Mouse (Mus musculus) kidney, adult 11 months (tissue): ENCODE data around the gene Btn2a2.
A peak's percentile ranks its signal among the peaks of the same experiment; 100 is the strongest.

Source experiments
- DNase-seq: peaks from one replicate; pipeline ENCODE4 v3.0.0; 2022

Btn2a2 gene

GRCm38 (mm10) chr13:23488400-23489322 lies at the start of gene Btn2a2:
TSS of gene Btn2a2 (minus strand) at chr13:23488857.
- peak; percentile 45 for DNase-seq

GRCm38 (mm10) chr13:23538249-23538648 lies 49.6 kb upstream of the Btn2a2 start:
- DNase-seq, result no peak

GRCm38 (mm10) chr13:23537006-23537710 lies 48.5 kb upstream of the Btn2a2 start:
- no peak for DNase-seq

DNA sequence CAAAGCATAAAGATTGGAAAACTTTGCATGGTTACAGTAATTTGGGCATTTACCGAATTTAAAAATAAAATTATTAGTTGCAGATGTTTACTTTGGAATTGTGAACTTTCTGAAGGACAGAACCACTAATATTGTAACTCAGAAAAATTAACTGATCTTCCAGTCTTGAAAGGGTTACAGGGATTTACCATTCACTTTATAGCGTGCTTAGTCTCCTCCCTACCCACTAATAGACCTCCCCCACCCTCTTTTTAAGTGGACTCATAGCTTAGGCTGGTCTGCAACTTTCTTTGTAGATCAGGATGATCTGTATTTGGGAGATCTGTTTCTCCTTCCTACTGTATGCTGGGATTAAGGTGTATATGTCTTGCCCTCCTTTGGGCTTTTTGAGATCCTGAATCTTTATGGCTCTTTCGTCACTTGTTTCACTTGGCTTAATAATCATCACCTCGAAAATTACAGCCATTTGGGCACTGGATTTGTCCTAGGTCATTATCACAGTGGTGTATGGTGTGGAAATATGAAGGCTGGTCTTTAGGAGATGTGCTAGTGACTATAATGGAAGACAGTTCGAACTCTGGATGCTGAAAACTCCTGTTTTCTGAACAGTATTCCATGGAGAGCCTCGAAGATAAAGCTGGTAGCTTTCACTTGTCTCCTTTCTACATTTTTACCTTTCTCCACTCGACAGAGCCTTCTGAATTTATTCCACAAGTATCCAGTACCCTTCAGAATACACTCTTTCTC lies 47.6 kb upstream of the Btn2a2 start:
- DNase-seq, result no peak

GRCm38 (mm10) chr13:23535137-23536075 lies 46.7 kb upstream of the Btn2a2 start, which contains the start of gene Hist1h3g:
TSS of gene Hist1h3g (plus strand) at chr13:23535422.
- peak; percentile 77 for DNase-seq

GRCm38 (mm10) chr13:23534368-23535131 lies 45.9 kb upstream of the Btn2a2 start:
- DNase-seq, result no peak

DNA sequence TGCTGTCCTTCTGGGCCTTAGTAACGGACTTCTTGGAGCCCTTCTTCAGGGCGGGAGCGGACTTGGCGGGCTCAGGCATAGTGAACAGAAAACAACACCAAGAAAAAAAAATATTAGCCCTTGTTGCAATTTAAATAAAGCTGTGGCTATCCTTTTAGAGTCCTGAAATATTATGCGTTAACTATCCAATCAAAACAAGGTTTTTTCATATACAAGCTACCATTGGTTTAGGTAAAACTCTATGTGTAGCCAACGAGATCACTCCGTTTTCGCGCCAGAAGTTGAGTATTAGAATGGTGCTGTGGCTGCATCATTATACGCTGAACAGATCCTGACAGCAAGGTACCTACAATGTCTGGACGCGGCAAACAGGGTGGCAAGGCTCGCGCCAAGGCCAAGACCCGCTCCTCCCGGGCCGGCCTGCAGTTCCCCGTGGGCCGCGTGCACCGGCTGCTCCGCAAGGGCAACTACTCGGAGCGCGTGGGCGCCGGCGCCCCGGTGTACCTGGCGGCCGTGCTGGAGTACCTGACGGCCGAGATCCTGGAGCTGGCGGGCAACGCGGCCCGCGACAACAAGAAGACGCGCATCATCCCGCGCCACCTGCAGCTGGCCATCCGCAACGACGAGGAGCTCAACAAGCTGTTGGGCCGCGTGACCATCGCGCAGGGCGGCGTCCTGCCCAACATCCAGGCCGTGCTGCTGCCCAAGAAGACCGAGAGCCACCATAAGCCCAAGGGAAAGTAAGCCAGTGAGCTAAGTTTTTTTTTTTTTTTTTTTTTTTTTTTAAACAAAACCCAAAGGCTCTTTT lies 45.1 kb upstream of the Btn2a2 start, which contains the start of gene Hist1h2af:
Gene Hist1h2af (plus strand): TSS at position 347 of the 808 bp plus-strand sequence.
- DNase-seq, result peak; percentile 57

- no peak for DNase-seq
Measured at GRCm38 (mm10) chr13:23532262-23533075, 43.8 kb upstream of the Btn2a2 start.

DNA sequence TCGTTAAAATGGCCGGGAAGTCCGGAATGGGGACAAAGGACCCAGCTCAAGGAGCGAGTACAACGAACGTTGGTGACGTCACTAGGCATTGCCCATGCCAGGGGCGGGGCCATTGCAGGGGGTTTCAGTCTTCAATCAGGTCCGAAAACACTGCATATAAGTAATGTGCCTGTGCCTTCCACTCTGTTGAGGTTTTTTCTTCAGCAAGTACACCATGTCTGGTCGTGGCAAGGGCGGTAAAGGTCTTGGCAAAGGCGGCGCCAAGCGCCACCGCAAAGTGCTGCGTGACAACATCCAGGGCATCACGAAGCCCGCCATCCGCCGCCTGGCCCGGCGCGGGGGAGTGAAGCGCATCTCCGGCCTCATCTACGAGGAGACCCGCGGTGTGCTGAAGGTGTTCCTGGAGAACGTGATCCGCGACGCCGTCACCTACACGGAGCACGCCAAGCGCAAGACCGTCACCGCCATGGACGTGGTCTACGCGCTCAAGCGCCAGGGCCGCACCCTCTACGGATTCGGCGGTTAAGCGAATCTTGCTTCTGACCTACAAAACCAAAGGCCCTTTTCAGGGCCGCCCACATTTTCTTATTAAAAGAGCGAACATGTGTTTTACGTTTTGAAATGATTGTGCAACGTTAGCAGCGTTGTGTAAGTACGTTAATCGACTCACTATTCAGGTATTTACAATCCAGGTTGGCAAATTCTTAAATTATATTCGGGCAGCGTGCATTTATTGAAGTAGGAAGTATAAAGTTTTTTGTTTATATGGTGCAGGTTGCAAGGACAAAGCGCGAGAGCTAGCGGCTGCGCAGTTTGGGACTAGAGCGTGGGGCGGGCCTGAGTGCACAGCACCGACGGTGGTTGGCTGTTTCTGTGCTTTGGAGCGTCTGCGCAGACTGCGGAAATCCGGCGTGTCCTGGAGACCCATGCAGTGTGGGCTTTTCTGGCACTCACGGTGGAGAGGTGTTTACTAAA lies 42.5 kb upstream of the Btn2a2 start, which contains the start of gene Hist1h4h:
Gene Hist1h4h (plus strand): TSS at position 150 of the 975 bp plus-strand sequence.
- DNase-seq, result peak; percentile 96

DNA sequence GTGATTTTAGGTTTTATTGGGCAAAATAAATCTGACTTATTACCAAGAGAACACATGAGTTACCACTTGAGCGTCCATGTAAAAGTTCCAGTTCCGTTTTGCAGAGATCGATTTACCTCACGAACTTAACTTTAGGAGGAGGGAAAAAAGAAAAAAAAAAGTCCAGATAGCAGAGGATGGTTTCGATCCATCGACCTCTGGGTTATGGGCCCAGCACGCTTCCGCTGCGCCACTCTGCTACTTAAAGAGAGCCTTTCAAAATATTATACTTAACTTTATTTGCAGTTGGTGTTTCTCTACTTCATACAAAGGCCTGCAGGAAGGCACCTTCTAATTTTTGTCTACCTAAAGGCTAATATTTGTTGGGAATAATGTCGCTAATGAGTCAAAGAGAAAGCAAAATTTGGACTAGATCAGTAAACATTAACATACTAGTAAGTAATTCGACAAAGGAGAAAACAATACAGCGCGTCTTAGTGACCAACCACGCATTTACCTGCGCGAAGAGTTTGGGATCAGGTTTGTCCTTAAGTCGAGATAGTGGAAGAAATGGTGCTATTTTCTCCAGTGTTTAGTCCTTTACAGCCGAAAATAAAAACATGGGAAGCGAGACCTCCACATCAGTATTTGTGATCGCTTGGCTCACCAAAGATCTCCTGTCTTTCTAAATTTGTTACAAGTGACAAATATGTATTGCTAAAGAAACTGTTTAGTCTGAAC lies 41.7 kb upstream of the Btn2a2 start:
- peak; percentile 43 for DNase-seq

GRCm38 (mm10) chr13:23529480-23530165 lies 41.0 kb upstream of the Btn2a2 start:
- DNase-seq, result no peak

DNA sequence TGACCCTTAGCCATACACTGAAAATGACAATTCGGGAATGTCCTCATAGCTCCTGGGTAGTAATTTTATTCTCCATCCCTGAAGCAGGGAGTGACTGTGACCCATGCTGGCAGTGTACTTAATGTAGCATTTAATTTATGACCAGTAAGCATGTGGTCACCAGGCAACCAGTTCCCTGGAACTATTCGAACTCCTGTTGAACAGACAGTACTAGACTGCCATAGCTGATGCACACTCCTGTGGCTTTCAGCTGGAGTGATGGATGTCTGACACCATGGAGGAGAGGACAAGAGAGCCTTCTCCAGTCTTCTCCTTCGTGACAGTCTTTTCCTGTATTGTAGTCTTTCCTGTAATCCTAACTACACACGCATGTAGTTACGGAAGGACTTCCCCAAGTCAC lies 40.3 kb upstream of the Btn2a2 start:
- DNase-seq, result peak; percentile 27

GRCm38 (mm10) chr13:23526312-23526711 lies 37.7 kb upstream of the Btn2a2 start:
- DNase-seq, result peak; percentile 83

- no peak for DNase-seq
Measured at GRCm38 (mm10) chr13:23525901-23526300, 37.2 kb upstream of the Btn2a2 start.

DNA sequence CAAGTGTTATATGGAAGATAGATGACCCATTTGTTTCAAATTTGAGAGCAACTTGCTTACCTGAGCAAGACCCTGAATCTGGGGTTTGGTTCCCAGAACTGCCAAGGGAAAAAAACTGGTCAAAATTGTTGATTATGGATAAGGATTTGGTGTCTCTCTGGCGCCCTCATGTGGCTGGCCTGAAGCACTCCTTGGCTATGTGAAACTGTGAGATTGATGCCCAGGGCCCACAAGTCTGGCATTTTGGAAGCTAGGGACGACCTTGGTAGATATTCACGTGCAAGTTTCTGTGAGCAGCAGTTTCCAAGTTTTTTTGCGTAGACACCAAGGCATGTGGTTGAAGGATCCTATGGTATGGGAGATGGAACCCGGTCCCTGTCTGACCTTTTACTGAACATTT lies 36.0 kb upstream of the Btn2a2 start:
- peak; percentile 58 for DNase-seq

GRCm38 (mm10) chr13:23523976-23524375 lies 35.3 kb upstream of the Btn2a2 start:
- no peak for DNase-seq

DNA sequence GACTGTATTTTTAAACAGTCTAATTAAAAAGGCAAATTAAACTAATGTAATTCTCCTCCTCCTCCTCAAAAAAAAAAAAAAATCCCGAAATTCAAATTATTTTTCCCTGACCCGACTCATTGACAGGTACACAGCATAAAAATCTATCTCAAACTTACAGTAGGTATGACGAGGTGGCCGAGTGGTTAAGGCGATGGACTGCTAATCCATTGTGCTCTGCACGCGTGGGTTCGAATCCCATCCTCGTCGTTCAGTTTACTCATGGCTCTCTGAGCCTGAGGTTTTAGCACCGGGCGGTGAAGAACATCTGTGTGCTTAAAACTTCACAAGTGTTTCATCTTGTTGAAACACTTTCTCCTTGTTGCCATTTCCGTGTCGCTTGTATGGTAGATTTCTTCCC lies 33.0 kb upstream of the Btn2a2 start:
- peak; percentile 59 for DNase-seq
